Mouse (Mus musculus) right cerebral cortex, postnatal 4 days (tissue): ENCODE measurements at regions not wholly inside any gene's neighbourhood (a gene's known extent, or its start where the extent isn't known, plus 50 kb on each side); places are given as distances from the start of the nearest gene placed in this dataset.
A peak's percentile ranks its signal among the peaks of the same experiment; 100 is the strongest.

ENCODE experiments used
- DNase-seq: peaks from one replicate; pipeline ENCODE4 v3.0.0-alpha.2; 2022

- DNase-seq = no peak
Measured at GRCm38 (mm10) chr7:69564432-69564831, 802.1 kb downstream of the Nr2f2 start.

- DNase-seq = no peak
Measured at GRCm38 (mm10) chr7:69554776-69555175, 805.7 kb upstream of the Arrdc4 start.

- DNase-seq = no peak
Measured at GRCm38 (mm10) chr7:69553981-69554380, 804.9 kb upstream of the Arrdc4 start.

GRCm38 (mm10) chr7:69536072-69536471 is 787.0 kb upstream of the Arrdc4 start:
- DNase-seq = no peak

- DNase-seq = no peak
Measured at GRCm38 (mm10) chr7:69513966-69514365, 764.9 kb upstream of the Arrdc4 start.

- peak; percentile 10 for DNase-seq
Measured at GRCm38 (mm10) chr7:69510389-69510788, 761.3 kb upstream of the Arrdc4 start.

GRCm38 (mm10) chr7:69493062-69493930 is 744.3 kb upstream of the Arrdc4 start:
- DNase-seq = no peak

- peak; percentile 84 for DNase-seq
Measured at GRCm38 (mm10) chr7:69490566-69491466, 741.8 kb upstream of the Arrdc4 start.

GRCm38 (mm10) chr7:69488630-69489029 is 739.6 kb upstream of the Arrdc4 start:
- no peak for DNase-seq

GRCm38 (mm10) chr7:69487111-69487510 is 738.1 kb upstream of the Arrdc4 start:
- DNase-seq = no peak

- no peak for DNase-seq
Measured at GRCm38 (mm10) chr7:69484552-69484951, 735.5 kb upstream of the Arrdc4 start.
